Mouse (Mus musculus) forebrain, embryonic 14.5 days (tissue): ENCODE results near the gene Grin3a. TPM values are rescaled to one million over a fixed set of nuclear protein-coding genes. Genes with fewer than 3 reads are reported as not detected.
A peak's percentile ranks its signal among the peaks of the same experiment; 100 is the strongest.

Source experiments
- ATAC-seq: fragments of 200-750 bp; cut with Nextera tagmentation; 2 replicates; pipeline ENCODE4 v1.8.0; 2017; ENCODE audit warnings: mild to moderate bottlenecking, moderate library complexity
- DNase-seq: peaks from one replicate; pipeline ENCODE4 v3.0.0-alpha.2; 2015; ENCODE audit warnings: low spot score
- H3K27ac ChIP-seq: fragments of 300-500 bp; sonication (generic); 2 replicates; pipeline ENCODE4 v1.5.1; 2014; ENCODE audit warnings: low read depth, mild to moderate bottlenecking, control low read depth, low read length, moderate library complexity
- H3K27me3 ChIP-seq: fragments of 300-500 bp; sonication (generic); replicated peaks from 2 replicates; pipeline ENCODE4 v1.6.1; 2014; ENCODE audit warnings: low read length, control low read depth, mixed read lengths; ENCODE audit not compliant: control insufficient read depth, insufficient read depth
- H3K36me3 ChIP-seq: fragments of 300-500 bp; sonication (generic); 2 replicates; pipeline ENCODE4 v1.6.1; 2014; ENCODE audit warnings: low read length, control low read depth; ENCODE audit not compliant: control insufficient read depth, insufficient read depth
- H3K4me1 ChIP-seq: fragments of 300-500 bp; sonication (generic); 2 replicates; pipeline ENCODE4 v1.6.1; 2014; ENCODE audit warnings: antibody characterized with exemption, low read length, control low read depth; ENCODE audit not compliant: control insufficient read depth, insufficient read depth
- H3K4me2 ChIP-seq: fragments of 300-500 bp; sonication (generic); 2 replicates; pipeline ENCODE4 v1.6.1; 2014; ENCODE audit warnings: mild to moderate bottlenecking, control low read depth, low read length
- H3K4me3 ChIP-seq: fragments of 300-500 bp; sonication (generic); 2 replicates; pipeline ENCODE4 v1.5.1; 2014; ENCODE audit warnings: low read depth, low read length, control low read depth
- H3K9ac ChIP-seq: fragments of 300-500 bp; sonication (generic); 2 replicates; pipeline ENCODE4 v1.6.1; 2014; ENCODE audit warnings: mild to moderate bottlenecking, low read length, control low read depth, moderate library complexity
- H3K9me3 ChIP-seq: fragments of 300-500 bp; sonication (generic); replicated peaks from 2 replicates; pipeline ENCODE4 v1.6.1; 2016; ENCODE audit warnings: low read length, control low read depth, mixed read lengths; ENCODE audit not compliant: control insufficient read depth
- whole genome bisulfite sequencing: fragments of 180-500 bp; shearing (Covaris S2); extraction: QIAGEN DNeasy Blood & Tissue Kit; methylation state at CpG from one replicate; pipeline ENCODE4 v1.1.7; 2014; 5-methylcytosine and 5-hydroxymethylcytosine counted together
- polyA plus RNA-seq: library from polyadenylated mRNA; unstranded; fragments of >200 nt; fragmentation: Nextera tagmentation; extraction: Ambion mirVana; gene quantifications from 2 replicates; pipeline ENCODE4 v1.2.1, GENCODE M21; 2014

The Grin3a gene
- polyA plus RNA-seq, 1 experiment from 2014 or later, result 5.8 TPM

- Histone ChIP-seq H3K4me3 (no peak overlapping the region), H3K27me3 (no peaks in the 10 kb centered on the region), H3K9me3 (no peaks in the 10 kb centered on the region), H3K4me1 (no peaks in the 10 kb centered on the region), H3K4me2 (no peak overlapping the region), H3K27ac (no peak overlapping the region), H3K9ac (no peak overlapping the region), H3K36me3 (no peaks in the 10 kb centered on the region)
- ATAC-seq, result no peak
- no peak for DNase-seq
- 61% methylated on average over 12 of the region's 12 CpGs for WGBS
These were observed 153.9 kb downstream of the Grin3a start for GRCm38 (mm10) chr4:49691405-49692194.

- Histone ChIP-seq H3K36me3 (no peaks in the 10 kb centered on the region), H3K4me2 (no peak overlapping the region), H3K4me3 (no peak overlapping the region), H3K4me1 (no peaks in the 10 kb centered on the region), H3K9ac (no peak overlapping the region), H3K27ac (no peak overlapping the region; the same call in 1 of the 2 replicates), H3K27me3 (no peaks in the 10 kb centered on the region), H3K9me3 (no peaks in the 10 kb centered on the region)
- WGBS, result 6% methylated on average over 9 of the region's 9 CpGs
- ATAC-seq (peak; percentile 95), DNase-seq (peak; percentile 88)
These were observed 156.8 kb downstream of the Grin3a start for GRCm38 (mm10) chr4:49688594-49689288.

- no peak within 1 kb of the TSS for H3K27ac ChIP-seq
- H3K36me3 ChIP-seq, result no peaks in the 10 kb centered on the region
- DNase-seq (no peak), ATAC-seq (no peak)
- no peak within 1 kb of the TSS for H3K9ac ChIP-seq
- no peaks in the 10 kb centered on the region for H3K9me3 ChIP-seq
- H3K4me3 ChIP-seq, result no peak within 1 kb of the TSS
- no peaks in the 10 kb centered on the region for H3K27me3 ChIP-seq
- 89% methylated on average over 13 of the region's 13 CpGs for WGBS
- H3K4me2 ChIP-seq, result no peak within 1 kb of the TSS
- no peaks in the 10 kb centered on the region for H3K4me1 ChIP-seq
These were observed 163.7 kb downstream of the Grin3a start, which contains the start of gene Ppp3r2 for GRCm38 (mm10) chr4:49681812-49682211. TSS of gene Ppp3r2 (minus strand) at chr4:49682024.

GRCm38 (mm10) chr4:49680171-49680875 is 165.2 kb downstream of the Grin3a start:
- no peaks in the 10 kb centered on the region for H3K4me1 ChIP-seq
- H3K9me3 ChIP-seq, result no peaks in the 10 kb centered on the region
- H3K36me3 ChIP-seq, result no peaks in the 10 kb centered on the region
- no peak overlapping the region for H3K9ac ChIP-seq
- H3K4me2 ChIP-seq, result no peak overlapping the region
- H3K27ac ChIP-seq, result no peak overlapping the region
- ATAC-seq (no peak), DNase-seq (no peak)
- 93% methylated on average over 11 of the region's 11 CpGs for WGBS
- no peak overlapping the region for H3K4me3 ChIP-seq
- no peaks in the 10 kb centered on the region for H3K27me3 ChIP-seq

GRCm38 (mm10) chr4:49676790-49677189 is 168.8 kb downstream of the Grin3a start:
- Histone ChIP-seq H3K9ac (no peak overlapping the region), H3K4me2 (no peak overlapping the region), H3K36me3 (no peaks in the 10 kb centered on the region), H3K9me3 (no peaks in the 10 kb centered on the region), H3K4me1 (no peaks in the 10 kb centered on the region), H3K4me3 (no peak overlapping the region), H3K27me3 (no peaks in the 10 kb centered on the region), H3K27ac (no peak overlapping the region)
- no peak for DNase-seq
- WGBS, result 76% methylated on average over 7 of the region's 7 CpGs
- ATAC-seq, result no peak

GRCm38 (mm10) chr4:49676071-49676470 is 169.5 kb downstream of the Grin3a start:
- no peak overlapping the region for H3K9ac ChIP-seq
- no peak for DNase-seq
- H3K27me3 ChIP-seq, result no peaks in the 10 kb centered on the region
- ATAC-seq, result no peak
- H3K4me3 ChIP-seq, result no peak overlapping the region
- H3K4me2 ChIP-seq, result no peak overlapping the region
- H3K9me3 ChIP-seq, result no peaks in the 10 kb centered on the region
- H3K4me1 ChIP-seq, result no peaks in the 10 kb centered on the region
- 95% methylated on average over 6 of the region's 6 CpGs for WGBS
- no peak overlapping the region for H3K27ac ChIP-seq
- H3K36me3 ChIP-seq, result no peaks in the 10 kb centered on the region

- peaks cover 28% of the 10 kb centered on the region for H3K36me3 ChIP-seq
- ATAC-seq, result no peak
- 77% methylated on average over 5 of the region's 5 CpGs for WGBS
These were observed 180.7 kb downstream of the Grin3a start for GRCm38 (mm10) chr4:49664850-49665249.

GRCm38 (mm10) chr4:49662231-49662630 is 183.3 kb downstream of the Grin3a start:
- Histone ChIP-seq H3K4me2 (no peak overlapping the region), H3K4me3 (no peak overlapping the region), H3K9me3 (no peaks in the 10 kb centered on the region), H3K4me1 (no peaks in the 10 kb centered on the region), H3K27ac (no peak overlapping the region), H3K27me3 (no peaks in the 10 kb centered on the region), H3K9ac (no peak overlapping the region), H3K36me3 (peaks cover 46% of the 10 kb centered on the region)
- DNase-seq (no peak), ATAC-seq (no peak)
- WGBS, result 88% methylated on average over 4 of the region's 4 CpGs

More at GRCm38 (mm10) chr4:49664850-49665249, 180.7 kb downstream of the Grin3a start:
- DNase-seq, result no peak
- H3K27ac ChIP-seq, result no peak overlapping the region
- H3K4me3 ChIP-seq, result no peak overlapping the region
- no peaks in the 10 kb centered on the region for H3K4me1 ChIP-seq
- no peak overlapping the region for H3K4me2 ChIP-seq
- H3K9ac ChIP-seq, result no peak overlapping the region
- no peaks in the 10 kb centered on the region for H3K9me3 ChIP-seq
- H3K27me3 ChIP-seq, result no peaks in the 10 kb centered on the region
